ENCODE assay signal across 15 mouse cellular contexts in genomic region chr11:80973273-80973672, GRCm38 (mm10).
A peak's percentile ranks its signal among the peaks of the same experiment; 100 is the strongest.
DNase-seq lines count a peak whose midpoint lies in the region; ATAC-seq and TF ChIP-seq lines count a peak whose summit lies in the region.
"Had no signal": no experiment of that assay in that cellular context is flagged by ENCODE, and none has a peak within 500 bp of the region (broad histone marks: within the 10 kb centered on the region; RNA-seq: fewer than 3 reads in every experiment).

No protein-coding gene starts in this region.

- ATAC-seq in heart, embryonic 11.5 days (replicated peaks; ENCODE audit: insufficient number of reproducible peaks, low FRiP score, low TSS enrichment) = no peak
- ATAC-seq: activated CD4-positive, CD25-positive, alpha-beta regulatory T cell, adult 4 months; CD4-positive, CD25-positive, alpha-beta regulatory T cell, adult 4 months; forebrain, embryonic 13.5 days; forebrain, embryonic 15.5 days; forebrain, postnatal 0 days; Patski had no signal

- H3K9ac ChIP-seq in heart, embryonic 11.5 days (ENCODE audit: low read depth, low read length) = no peak overlapping the region
- H3K9ac ChIP-seq: embryonic facial prominence, embryonic 12.5 days; forebrain, embryonic 13.5 days; forebrain, embryonic 15.5 days; forebrain, postnatal 0 days had no signal

- intact Hi-C loops in left cerebral cortex, adult 2 months (cut with DNase I) = loop anchor here (10.0 kb wide), 1 partner anchor 162 kb away; no protein-coding TSS in a partner anchor

- no peaks in the 10 kb centered on the region for H3K36me3 ChIP-seq in heart, embryonic 11.5 days (ENCODE audit: control insufficient read depth, insufficient read depth, low read length)
- H3K36me3 ChIP-seq: embryonic facial prominence, embryonic 10.5 days; embryonic facial prominence, embryonic 12.5 days; forebrain, embryonic 15.5 days; G1E had no signal

- H3K4me1 ChIP-seq in heart, embryonic 11.5 days (ENCODE audit: control insufficient read depth, insufficient read depth, low read length) = no peaks in the 10 kb centered on the region
- H3K4me1 ChIP-seq: forebrain, embryonic 13.5 days had no signal

- no peak overlapping the region for H3K27ac ChIP-seq in heart, embryonic 11.5 days (ENCODE audit: low read depth, low read length)
- peak overlapping the region; percentile 24; the same call in 1 of the 2 replicates for H3K27ac ChIP-seq in left cerebral cortex, adult 2 months
- H3K27ac ChIP-seq: embryonic facial prominence, embryonic 10.5 days; embryonic facial prominence, embryonic 12.5 days; forebrain, embryonic 13.5 days; forebrain, embryonic 15.5 days had no signal

- peak; percentile 90 for DNase-seq in heart, adult 11 months
- DNase-seq in left cerebral cortex, adult 2 months (ENCODE audit: extremely low spot score in 1 of 2, low spot score in 2 of 2) = no peak
- DNase-seq in left cerebral cortex, adult 9 months (ENCODE audit: low spot score in 2 of 2) = no peak
- DNase-seq in B cell, adult 2 months = no peak
- DNase-seq: cerebellum, adult 9-10 months; forebrain, postnatal 0 days had no signal

- no peak for TF ChIP-seq CTCF in left cerebral cortex, adult 2 months (IDR thresholded peaks at IDR 0.05)

- H3K4me2 ChIP-seq in heart, embryonic 11.5 days = no peak overlapping the region
- H3K4me2 ChIP-seq: embryonic facial prominence, embryonic 12.5 days; forebrain, embryonic 13.5 days; forebrain, embryonic 15.5 days had no signal

- no peaks in the 10 kb centered on the region for H3K27me3 ChIP-seq in heart, embryonic 11.5 days (ENCODE audit: control insufficient read depth, insufficient read depth, low read length)
- H3K27me3 ChIP-seq: embryonic facial prominence, embryonic 12.5 days; forebrain, embryonic 13.5 days; forebrain, embryonic 15.5 days had no signal

- no peak overlapping the region for H3K4me3 ChIP-seq in heart, embryonic 11.5 days (ENCODE audit: low read depth, low read length)
- no peak overlapping the region for H3K4me3 ChIP-seq in left cerebral cortex, adult 2 months
- H3K4me3 ChIP-seq: embryonic facial prominence, embryonic 10.5 days; embryonic facial prominence, embryonic 12.5 days; forebrain, embryonic 13.5 days; forebrain, embryonic 15.5 days had no signal

- 86% methylated on average over 8 of the region's 8 CpGs for WGBS in heart, embryonic 11.5 days (ENCODE audit: insufficient replicate concordance)

- no peaks in the 10 kb centered on the region for H3K9me3 ChIP-seq in heart, embryonic 11.5 days (replicated peaks; ENCODE audit: control insufficient read depth, low read length)
- H3K9me3 ChIP-seq: embryonic facial prominence, embryonic 10.5 days; embryonic facial prominence, embryonic 12.5 days; forebrain, embryonic 13.5 days; forebrain, embryonic 15.5 days had no signal
